Mouse (Mus musculus): Measurements from ENCODE around the gene Asic5. TPM values are rescaled to one million over a fixed set of nuclear protein-coding genes. Genes with fewer than 3 reads are reported as not detected.

Gene Asic5
- not detected in 2 replicates for polyA plus RNA-seq (2014; fragmentation: Nextera tagmentation; extraction: Ambion mirVana)

GRCm38 (mm10) chr3:81981990-81982389 lies at the start of gene Asic5:
Asic5 (plus strand) TSS chr3:81982290.
- no peaks in the 10 kb centered on the region for H3K4me1 ChIP-seq (ENCODE audit: control insufficient read depth, insufficient read depth, low read length)
- H3K4me2 ChIP-seq (ENCODE audit: low read depth, severe bottlenecking): no peak within 1 kb of the TSS
- 89% methylated on average over 5 of the region's 5 CpGs for WGBS
- no peak within 1 kb of the TSS for H3K9ac ChIP-seq (ENCODE audit: low read length)
- no peak within 1 kb of the TSS for H3K4me3 ChIP-seq (ENCODE audit: low read depth, low read length)
- no peak for DNase-seq (ENCODE audit: low spot score)
- H3K27ac ChIP-seq (replicated peaks; ENCODE audit: low read depth, low read length): no peak within 1 kb of the TSS
- no peak for ATAC-seq (ENCODE audit: insufficient number of reproducible peaks, low FRiP score, low TSS enrichment, low read depth)
- H3K36me3 ChIP-seq (ENCODE audit: control insufficient read depth, insufficient read depth, low read length): no peaks in the 10 kb centered on the region
- H3K9me3 ChIP-seq (ENCODE audit: control insufficient read depth, low read length): no peaks in the 10 kb centered on the region
- H3K27me3 ChIP-seq (ENCODE audit: control insufficient read depth, insufficient read depth, low read length): no peaks in the 10 kb centered on the region

- Histone ChIP-seq H3K36me3 (ENCODE audit: control insufficient read depth, insufficient read depth, low read length) (no peaks in the 10 kb centered on the region), H3K27me3 (ENCODE audit: control insufficient read depth, insufficient read depth, low read length) (no peaks in the 10 kb centered on the region), H3K4me3 (ENCODE audit: low read depth, low read length) (no peak overlapping the region), H3K4me1 (ENCODE audit: control insufficient read depth, insufficient read depth, low read length) (no peaks in the 10 kb centered on the region), H3K9ac (ENCODE audit: low read length) (no peak overlapping the region), H3K4me2 (ENCODE audit: low read depth, severe bottlenecking) (no peak overlapping the region), H3K9me3 (ENCODE audit: control insufficient read depth, low read length) (no peaks in the 10 kb centered on the region), H3K27ac (replicated peaks; ENCODE audit: low read depth, low read length) (no peak overlapping the region)
- no peak for DNase-seq (ENCODE audit: low spot score)
- ATAC-seq (ENCODE audit: insufficient number of reproducible peaks, low FRiP score, low TSS enrichment, low read depth): no peak
- WGBS: 86% methylated on average over 4 of the region's 4 CpGs
Measured at GRCm38 (mm10) chr3:81933348-81933747, 48.7 kb upstream of the Asic5 start.

GRCm38 (mm10) chr3:81938924-81939323 lies 43.2 kb upstream of the Asic5 start:
- Histone ChIP-seq H3K4me3 (ENCODE audit: low read depth, low read length) (no peak overlapping the region), H3K27me3 (ENCODE audit: control insufficient read depth, insufficient read depth, low read length) (no peaks in the 10 kb centered on the region), H3K4me2 (ENCODE audit: low read depth, severe bottlenecking) (no peak overlapping the region), H3K4me1 (ENCODE audit: control insufficient read depth, insufficient read depth, low read length) (no peaks in the 10 kb centered on the region), H3K9me3 (ENCODE audit: control insufficient read depth, low read length) (no peaks in the 10 kb centered on the region; the same call in 1 of the 2 replicates), H3K27ac (replicated peaks; ENCODE audit: low read depth, low read length) (no peak overlapping the region), H3K9ac (ENCODE audit: low read length) (no peak overlapping the region), H3K36me3 (ENCODE audit: control insufficient read depth, insufficient read depth, low read length) (no peaks in the 10 kb centered on the region)
- no peak for ATAC-seq (ENCODE audit: insufficient number of reproducible peaks, low FRiP score, low TSS enrichment, low read depth)
- DNase-seq (ENCODE audit: low spot score): no peak
- 38% methylated on average over 3 of the region's 3 CpGs for WGBS

GRCm38 (mm10) chr3:81942341-81942740 lies 39.7 kb upstream of the Asic5 start:
- DNase-seq (ENCODE audit: low spot score) (no peak), ATAC-seq (ENCODE audit: insufficient number of reproducible peaks, low FRiP score, low TSS enrichment, low read depth) (no peak)
- Histone ChIP-seq H3K4me3 (ENCODE audit: low read depth, low read length) (no peak overlapping the region), H3K27me3 (ENCODE audit: control insufficient read depth, insufficient read depth, low read length) (no peaks in the 10 kb centered on the region), H3K9me3 (ENCODE audit: control insufficient read depth, low read length) (no peaks in the 10 kb centered on the region; the same call in 1 of the 2 replicates), H3K4me2 (ENCODE audit: low read depth, severe bottlenecking) (no peak overlapping the region), H3K4me1 (ENCODE audit: control insufficient read depth, insufficient read depth, low read length) (no peaks in the 10 kb centered on the region), H3K27ac (replicated peaks; ENCODE audit: low read depth, low read length) (no peak overlapping the region), H3K36me3 (ENCODE audit: control insufficient read depth, insufficient read depth, low read length) (no peaks in the 10 kb centered on the region), H3K9ac (ENCODE audit: low read length) (no peak overlapping the region)
- 90% methylated on average over 3 of the region's 3 CpGs for WGBS

GRCm38 (mm10) chr3:81943097-81943496 lies 39.0 kb upstream of the Asic5 start:
- DNase-seq (ENCODE audit: low spot score): no peak
- Histone ChIP-seq H3K27me3 (ENCODE audit: control insufficient read depth, insufficient read depth, low read length) (no peaks in the 10 kb centered on the region), H3K36me3 (ENCODE audit: control insufficient read depth, insufficient read depth, low read length) (no peaks in the 10 kb centered on the region), H3K9ac (ENCODE audit: low read length) (no peak overlapping the region), H3K4me3 (ENCODE audit: low read depth, low read length) (no peak overlapping the region), H3K9me3 (ENCODE audit: control insufficient read depth, low read length) (no peaks in the 10 kb centered on the region; the same call in 1 of the 2 replicates), H3K4me1 (ENCODE audit: control insufficient read depth, insufficient read depth, low read length) (no peaks in the 10 kb centered on the region), H3K4me2 (ENCODE audit: low read depth, severe bottlenecking) (no peak overlapping the region), H3K27ac (replicated peaks; ENCODE audit: low read depth, low read length) (no peak overlapping the region)
- no peak for ATAC-seq (ENCODE audit: insufficient number of reproducible peaks, low FRiP score, low TSS enrichment, low read depth)
- 97% methylated on average over 3 of the region's 3 CpGs for WGBS

GRCm38 (mm10) chr3:81944851-81945393 lies 37.2 kb upstream of the Asic5 start:
- 91% methylated on average over 7 of the region's 7 CpGs for WGBS

GRCm38 (mm10) chr3:81949048-81949447 lies 33.0 kb upstream of the Asic5 start:
- 89% methylated on average over 1 of the region's 1 CpGs for WGBS

More at GRCm38 (mm10) chr3:81944851-81945393, 37.2 kb upstream of the Asic5 start:
- no peak overlapping the region for H3K27ac ChIP-seq (replicated peaks; ENCODE audit: low read depth, low read length)
- DNase-seq (ENCODE audit: low spot score): no peak
- no peaks in the 10 kb centered on the region; the same call in 1 of the 2 replicates for H3K9me3 ChIP-seq (ENCODE audit: control insufficient read depth, low read length)
- H3K4me1 ChIP-seq (ENCODE audit: control insufficient read depth, insufficient read depth, low read length): no peaks in the 10 kb centered on the region
- H3K36me3 ChIP-seq (ENCODE audit: control insufficient read depth, insufficient read depth, low read length): no peaks in the 10 kb centered on the region
- H3K9ac ChIP-seq (ENCODE audit: low read length): no peak overlapping the region
- no peak for ATAC-seq (ENCODE audit: insufficient number of reproducible peaks, low FRiP score, low TSS enrichment, low read depth)
- H3K4me2 ChIP-seq (ENCODE audit: low read depth, severe bottlenecking): no peak overlapping the region
- H3K27me3 ChIP-seq (ENCODE audit: control insufficient read depth, insufficient read depth, low read length): no peaks in the 10 kb centered on the region
- H3K4me3 ChIP-seq (ENCODE audit: low read depth, low read length): no peak overlapping the region

GRCm38 (mm10) chr3:81951785-81952184 lies 30.3 kb upstream of the Asic5 start:
- H3K36me3 ChIP-seq (ENCODE audit: control insufficient read depth, insufficient read depth, low read length): no peaks in the 10 kb centered on the region
- H3K27me3 ChIP-seq (ENCODE audit: control insufficient read depth, insufficient read depth, low read length): no peaks in the 10 kb centered on the region
- H3K27ac ChIP-seq (replicated peaks; ENCODE audit: low read depth, low read length): no peak overlapping the region
- no peaks in the 10 kb centered on the region for H3K4me1 ChIP-seq (ENCODE audit: control insufficient read depth, insufficient read depth, low read length)
- no peak overlapping the region for H3K9ac ChIP-seq (ENCODE audit: low read length)
- no peak for ATAC-seq (ENCODE audit: insufficient number of reproducible peaks, low FRiP score, low TSS enrichment, low read depth)
- no peak overlapping the region for H3K4me3 ChIP-seq (ENCODE audit: low read depth, low read length)
- WGBS: 85% methylated on average over 2 of the region's 2 CpGs
- no peaks in the 10 kb centered on the region for H3K9me3 ChIP-seq (ENCODE audit: control insufficient read depth, low read length)
- no peak overlapping the region for H3K4me2 ChIP-seq (ENCODE audit: low read depth, severe bottlenecking)
- DNase-seq (ENCODE audit: low spot score): no peak

More at GRCm38 (mm10) chr3:81949048-81949447, 33.0 kb upstream of the Asic5 start:
- no peak overlapping the region for H3K27ac ChIP-seq (replicated peaks; ENCODE audit: low read depth, low read length)
- H3K4me3 ChIP-seq (ENCODE audit: low read depth, low read length): no peak overlapping the region
- DNase-seq (ENCODE audit: low spot score) (no peak), ATAC-seq (ENCODE audit: insufficient number of reproducible peaks, low FRiP score, low TSS enrichment, low read depth) (no peak)
- H3K9me3 ChIP-seq (ENCODE audit: control insufficient read depth, low read length): no peaks in the 10 kb centered on the region
- H3K4me1 ChIP-seq (ENCODE audit: control insufficient read depth, insufficient read depth, low read length): no peaks in the 10 kb centered on the region
- no peaks in the 10 kb centered on the region for H3K36me3 ChIP-seq (ENCODE audit: control insufficient read depth, insufficient read depth, low read length)
- no peaks in the 10 kb centered on the region for H3K27me3 ChIP-seq (ENCODE audit: control insufficient read depth, insufficient read depth, low read length)
- no peak overlapping the region for H3K9ac ChIP-seq (ENCODE audit: low read length)
- no peak overlapping the region for H3K4me2 ChIP-seq (ENCODE audit: low read depth, severe bottlenecking)

GRCm38 (mm10) chr3:81957484-81957883 lies 24.6 kb upstream of the Asic5 start:
- no peak overlapping the region for H3K4me2 ChIP-seq (ENCODE audit: low read depth, severe bottlenecking)
- H3K4me1 ChIP-seq (ENCODE audit: control insufficient read depth, insufficient read depth, low read length): no peaks in the 10 kb centered on the region
- H3K9ac ChIP-seq (ENCODE audit: low read length): no peak overlapping the region
- no peak overlapping the region for H3K27ac ChIP-seq (replicated peaks; ENCODE audit: low read depth, low read length)
- DNase-seq (ENCODE audit: low spot score) (no peak), ATAC-seq (ENCODE audit: insufficient number of reproducible peaks, low FRiP score, low TSS enrichment, low read depth) (no peak)
- H3K27me3 ChIP-seq (ENCODE audit: control insufficient read depth, insufficient read depth, low read length): no peaks in the 10 kb centered on the region
- H3K4me3 ChIP-seq (ENCODE audit: low read depth, low read length): no peak overlapping the region
- H3K9me3 ChIP-seq (ENCODE audit: control insufficient read depth, low read length): no peaks in the 10 kb centered on the region
- H3K36me3 ChIP-seq (ENCODE audit: control insufficient read depth, insufficient read depth, low read length): no peaks in the 10 kb centered on the region
- 82% methylated on average over 5 of the region's 5 CpGs for WGBS

Data from limb, embryonic 11.5 days (tissue).